Mouse (Mus musculus) C2C12 (cell line): Measurements from ENCODE around the gene Hormad2.

ENCODE experiments used
- CTCF ChIP-seq: IDR thresholded peaks from one replicate; pipeline ENCODE4 v1.5.1; 2011; ENCODE audit not compliant: control insufficient read depth, insufficient read depth, insufficient read length
- USF1 ChIP-seq: IDR thresholded peaks from one replicate; pipeline ENCODE4 v1.6.1; 2011; ENCODE audit warnings: low read depth, mild to moderate bottlenecking, control low read depth, moderate library complexity

- TF ChIP-seq CTCF: no peak
- no peak for TF ChIP-seq USF1
These were observed 28.2 kb upstream of the Hormad2 start for GRCm38 (mm10) chr11:4469091-4469490.
